Mouse (Mus musculus): ENCODE data around the gene Itsn1.

DNA sequence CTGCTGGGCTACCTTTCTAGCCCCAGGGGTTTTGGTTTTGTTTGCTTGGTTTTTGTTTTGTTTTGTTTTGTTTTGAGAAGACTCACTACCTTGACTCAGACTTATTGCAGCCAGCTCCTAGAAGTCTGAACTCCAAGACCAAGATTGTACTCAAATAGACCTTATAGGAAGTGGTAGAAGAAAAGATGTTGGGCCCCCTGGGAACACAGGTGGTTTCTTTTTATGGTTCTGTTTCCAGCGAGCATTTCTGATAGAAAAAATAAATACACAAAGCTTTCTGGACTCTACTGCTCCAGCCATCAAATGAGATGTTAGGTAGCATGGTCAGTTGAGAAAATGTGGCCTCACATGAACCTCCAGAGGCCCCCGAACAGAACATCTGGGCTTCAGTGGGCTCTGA lies 150.0 kb downstream of the Itsn1 start:
- no peak for TF ChIP-seq CTCF (conservative IDR thresholded peaks at IDR 0.05; ENCODE audit: insufficient read depth, insufficient read length, low read depth, low read length)
- TF ChIP-seq POLR2A (IDR thresholded peaks at IDR 0.05; ENCODE audit: low read depth, low read length): no peak
